Mouse (Mus musculus) MEL (cell line): Measurements from ENCODE around the gene Ddah1.

Source experiments
- CHD1 ChIP-seq: IDR thresholded peaks from 2 replicates; pipeline ENCODE4 v1.6.1; 2012; ENCODE audit warnings: low read depth, mild to moderate bottlenecking, inconsistent platforms, low read length, improper control_type of control experiment
- ELF1 ChIP-seq: IDR thresholded peaks from 2 replicates; pipeline ENCODE4 v1.6.1; 2014; ENCODE audit warnings: low read depth, mild to moderate bottlenecking, inconsistent platforms, low read length, improper control_type of control experiment, moderate library complexity
- MAX ChIP-seq: IDR thresholded peaks from 2 replicates; pipeline ENCODE4 v1.6.1; 2011; ENCODE audit warnings: low read length, improper control_type of control experiment
- POLR2A ChIP-seq, 2 experiments: IDR thresholded peaks; 2 replicates each; pipeline ENCODE4 v1.6.1; 2011 to 2012; ENCODE audit warnings: low read length in 2 of 2, mild to moderate bottlenecking in 2 of 2, control low read depth in 1 of 2, improper control_type of control experiment in 1 of 2, low read depth in 1 of 2, moderate library complexity in 1 of 2; ENCODE audit not compliant: control insufficient read depth in 1 of 2, insufficient read depth in 1 of 2, poor library complexity in 1 of 2
- SMC3 ChIP-seq: IDR thresholded peaks from 2 replicates; pipeline ENCODE4 v1.6.1; 2011; ENCODE audit warnings: low read depth, low read length, improper control_type of control experiment
- TAL1 ChIP-seq: IDR thresholded peaks from 2 replicates; pipeline ENCODE4 v1.6.1; 2012; ENCODE audit warnings: mild to moderate bottlenecking, inconsistent platforms, low read length, moderate library complexity, mixed read lengths
- TCF12 ChIP-seq: IDR thresholded peaks from 2 replicates; pipeline ENCODE4 v1.6.1; 2014; ENCODE audit warnings: low read depth, mild to moderate bottlenecking, inconsistent platforms, low read length, improper control_type of control experiment, moderate library complexity
- ZKSCAN1 ChIP-seq: IDR thresholded peaks from 2 replicates; pipeline ENCODE4 v1.6.1; 2012; ENCODE audit warnings: low read depth, mild to moderate bottlenecking, inconsistent platforms, low read length, improper control_type of control experiment, moderate library complexity

GRCm38 (mm10) chr3:145719660-145720059 is 38.8 kb upstream of the Ddah1 start:
- TF ChIP-seq POLR2A (IDR thresholded peaks at IDR 0.05; ENCODE audit: control insufficient read depth in 1 of 2, insufficient read depth in 1 of 2, low read depth in 1 of 2, low read length in 2 of 2, poor library complexity in 1 of 2), result no peak
- no peak for TF ChIP-seq TCF12
- no peak for TF ChIP-seq ZKSCAN1
- no peak for TF ChIP-seq MAX
- TF ChIP-seq SMC3, result no peak
- no peak for TF ChIP-seq TAL1
- no peak for TF ChIP-seq CHD1
- TF ChIP-seq ELF1, result no peak
